Mouse (Mus musculus) midbrain, embryonic 16.5 days (tissue): Measurements from ENCODE around the gene Bbof1. TPM values are rescaled to one million over a fixed set of nuclear protein-coding genes. Genes with fewer than 3 reads are reported as not detected.
A peak's percentile ranks its signal among the peaks of the same experiment; 100 is the strongest.

Experiments used
- ATAC-seq: fragments of 200-750 bp; cut with Nextera tagmentation; 2 replicates; pipeline ENCODE4 v1.8.0; 2017; ENCODE audit warnings: moderate TSS enrichment
- H3K27ac ChIP-seq: fragments of 300-500 bp; sonication (generic); 2 replicates; pipeline ENCODE4 v1.5.1; 2014; ENCODE audit warnings: mild to moderate bottlenecking, low read length, mixed read lengths
- H3K27me3 ChIP-seq: fragments of 300-500 bp; sonication (generic); 2 replicates; pipeline ENCODE4 v1.6.1; 2014; ENCODE audit warnings: low read depth, low read length, mixed read lengths; ENCODE audit not compliant: control insufficient read depth, insufficient read depth
- H3K36me3 ChIP-seq: fragments of 300-500 bp; sonication (generic); 2 replicates; pipeline ENCODE4 v1.6.1; 2014; ENCODE audit warnings: mild to moderate bottlenecking, low read length, moderate library complexity, mixed read lengths; ENCODE audit not compliant: control insufficient read depth, insufficient read depth
- H3K4me1 ChIP-seq: fragments of 300-500 bp; sonication (generic); 2 replicates; pipeline ENCODE4 v1.6.1; 2014; ENCODE audit warnings: mild to moderate bottlenecking, low read length, mixed read lengths; ENCODE audit not compliant: control insufficient read depth, insufficient read depth
- H3K4me2 ChIP-seq: fragments of 300-500 bp; sonication (generic); 2 replicates; pipeline ENCODE4 v1.6.1; 2014; ENCODE audit warnings: mild to moderate bottlenecking, low read length, mixed read lengths
- H3K4me3 ChIP-seq: fragments of 300-500 bp; sonication (generic); 2 replicates; pipeline ENCODE4 v1.5.1; 2014; ENCODE audit warnings: low read depth, mild to moderate bottlenecking, low read length, moderate library complexity, mixed read lengths
- H3K9ac ChIP-seq: fragments of 300-500 bp; sonication (generic); 2 replicates; pipeline ENCODE4 v1.6.1; 2014; ENCODE audit warnings: low read depth, low read length, mixed read lengths
- H3K9me3 ChIP-seq: fragments of 300-500 bp; sonication (generic); replicated peaks from 2 replicates; pipeline ENCODE4 v1.6.1; 2014; ENCODE audit warnings: mild to moderate bottlenecking, low read length, mixed read lengths; ENCODE audit not compliant: control insufficient read depth, poor library complexity, severe bottlenecking
- WGBS: fragments of 180-500 bp; shearing (Covaris S2); extraction: QIAGEN DNeasy Blood & Tissue Kit; methylation state at CpG from one replicate; pipeline ENCODE4 v1.1.7; 2014; 5-methylcytosine and 5-hydroxymethylcytosine counted together
- polyA plus RNA-seq: library from polyadenylated mRNA; unstranded; fragments of >200 nt; fragmentation: Nextera tagmentation; extraction: Ambion mirVana; gene quantifications from 2 replicates; pipeline ENCODE4 v1.2.1, GENCODE M21; 2015

The Bbof1 gene
- polyA plus RNA-seq = 4.6 and 4.7 TPM in 2 replicates

DNA sequence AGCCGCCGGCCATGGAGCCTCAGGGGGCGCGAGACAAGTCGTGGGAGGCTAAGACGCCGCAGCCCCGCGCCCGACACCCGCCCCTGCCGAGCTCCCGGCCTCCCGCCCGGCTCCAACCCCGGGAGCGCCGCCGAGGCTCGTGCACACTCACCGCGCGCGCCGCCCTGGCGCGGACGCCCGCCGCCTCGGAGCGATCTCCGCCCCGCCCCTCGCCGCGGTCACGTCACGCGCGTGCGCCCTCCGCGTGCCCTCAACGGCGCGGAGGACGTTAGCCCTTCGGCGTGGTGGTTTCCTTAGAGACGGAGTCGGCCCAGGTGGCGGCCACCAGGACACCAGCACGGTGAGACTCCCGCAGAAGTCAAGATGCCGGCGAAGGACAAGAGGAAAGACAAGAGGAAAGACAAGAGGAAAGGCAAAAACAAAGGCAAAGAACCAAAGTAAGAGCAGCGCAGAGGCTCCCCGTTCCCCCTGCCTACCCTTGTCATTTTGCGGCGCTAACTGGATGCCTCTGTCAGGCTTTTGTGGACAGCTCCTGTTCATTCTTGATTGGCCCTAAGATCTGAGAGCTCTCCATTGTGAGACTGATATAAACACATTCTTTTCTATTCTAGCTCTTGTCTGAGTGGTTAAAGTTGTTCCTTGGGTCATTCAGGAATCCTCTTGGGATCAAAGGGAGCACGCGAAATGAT lies at the start of gene Bbof1, which contains the start of gene Entpd5:
TSS of gene Bbof1 (plus strand) at position 253 of the 689 bp plus-strand sequence.
TSS of gene Entpd5 (minus strand) at position 211 of the 689 bp plus-strand sequence.
- Histone ChIP-seq H3K27ac (peak within 1 kb of the TSS; percentile 94), H3K9me3 (no peaks in the 10 kb centered on the region), H3K4me1 (peaks cover 8% of the 10 kb centered on the region; the same call in 1 of the 2 replicates), H3K4me3 (peak within 1 kb of the TSS; percentile 83), H3K9ac (peak within 1 kb of the TSS; percentile 88), H3K4me2 (peak within 1 kb of the TSS; percentile 87), H3K27me3 (no peaks in the 10 kb centered on the region), H3K36me3 (no peaks in the 10 kb centered on the region)
- 1% methylated on average over 34 of the region's 63 CpGs for WGBS
- ATAC-seq = peak; percentile 93

DNA sequence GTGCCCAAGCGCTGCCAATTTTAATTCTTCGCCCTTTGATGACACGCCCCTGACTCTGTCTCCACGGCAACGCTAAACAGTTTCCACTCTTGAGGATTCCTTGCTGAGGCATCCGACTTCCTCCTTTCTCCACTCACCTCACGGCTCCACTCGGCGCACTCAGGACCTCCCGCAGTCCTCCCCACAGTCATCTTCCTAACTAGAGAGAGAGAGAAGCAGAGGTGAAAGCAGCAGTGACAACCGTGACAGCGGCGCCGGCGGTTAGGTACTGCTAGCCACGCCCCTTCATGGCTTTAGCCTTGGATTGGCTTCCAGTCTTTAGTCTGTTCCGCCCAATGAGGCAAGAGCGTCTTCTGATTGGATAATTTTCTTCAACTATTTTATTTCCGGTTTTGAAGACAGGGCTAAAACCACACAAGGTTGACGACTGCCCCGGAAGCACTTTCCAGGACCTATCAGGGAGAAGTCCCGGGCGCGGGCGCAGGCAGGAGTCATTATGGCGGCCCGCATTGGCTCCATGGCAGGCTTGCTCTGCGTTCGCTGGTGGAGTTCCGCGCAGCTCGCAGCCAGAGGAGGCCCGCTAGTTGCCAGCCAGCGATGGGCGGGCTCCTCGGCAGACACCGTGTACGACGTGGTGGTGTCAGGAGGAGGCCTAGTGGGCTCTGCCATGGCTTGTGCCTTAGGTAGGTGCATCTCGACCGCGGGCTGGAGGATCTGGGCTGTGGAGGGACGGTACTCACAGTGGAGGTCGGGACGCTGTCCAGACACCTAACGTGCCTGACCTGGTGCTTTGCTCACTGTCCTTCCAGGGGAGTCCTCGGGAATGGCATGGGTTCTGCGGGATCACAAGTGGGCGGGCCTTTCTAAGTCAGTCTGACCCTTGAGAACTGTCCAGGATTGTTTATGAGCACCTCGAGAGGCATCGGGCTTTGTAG lies 47.0 kb upstream of the Bbof1 start, which contains the start of the genes Coq6 and Fam161b:
TSS of gene Coq6 (plus strand) at position 103 of the 935 bp plus-strand sequence.
TSS of gene Fam161b (minus strand) at position 279 of the 935 bp plus-strand sequence.
- under 1% methylated on average over 51 of the region's 51 CpGs for WGBS
- Histone ChIP-seq H3K9ac (peak within 1 kb of the TSS; percentile 95), H3K4me1 (peaks cover 22% of the 10 kb centered on the region), H3K27ac (peak within 1 kb of the TSS; percentile 80), H3K4me3 (peak within 1 kb of the TSS; percentile 99), H3K9me3 (no peaks in the 10 kb centered on the region), H3K27me3 (no peaks in the 10 kb centered on the region), H3K4me2 (peak within 1 kb of the TSS; percentile 91), H3K36me3 (peaks cover 4% of the 10 kb centered on the region)
- ATAC-seq = peak; percentile 99

DNA sequence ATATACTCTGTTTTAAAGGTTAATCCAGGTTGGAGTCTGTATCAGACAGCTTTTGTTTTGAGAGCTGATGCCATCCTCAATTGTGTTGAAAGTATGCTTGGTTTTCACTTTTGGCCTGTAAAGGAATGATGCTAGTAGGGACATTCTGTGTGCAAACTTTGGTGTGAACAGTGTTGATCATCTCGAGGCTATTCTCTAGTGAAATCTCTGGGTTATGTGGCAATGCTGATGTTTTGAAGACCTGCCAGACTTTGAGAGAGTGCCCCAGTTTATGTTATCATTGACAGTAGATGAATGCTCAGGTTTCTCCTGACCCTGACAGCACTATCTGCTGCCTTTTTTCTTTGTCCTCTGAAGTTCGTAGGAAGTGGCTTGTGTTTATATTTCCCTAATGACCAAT lies 46.0 kb upstream of the Bbof1 start:
- Histone ChIP-seq H3K27ac (no peak overlapping the region), H3K36me3 (no peaks in the 10 kb centered on the region), H3K27me3 (no peaks in the 10 kb centered on the region), H3K9me3 (no peaks in the 10 kb centered on the region), H3K4me3 (peak overlapping the region; percentile 99), H3K9ac (no peak overlapping the region), H3K4me2 (peak overlapping the region; percentile 91), H3K4me1 (peaks cover 22% of the 10 kb centered on the region)
- ATAC-seq = no peak
- 79% methylated on average over 2 of the region's 2 CpGs for WGBS

- H3K4me1 ChIP-seq = peaks cover 22% of the 10 kb centered on the region
- H3K9me3 ChIP-seq = no peaks in the 10 kb centered on the region
- H3K27ac ChIP-seq = no peak overlapping the region
- ATAC-seq = no peak
- no peak overlapping the region for H3K4me3 ChIP-seq
- no peak overlapping the region for H3K4me2 ChIP-seq
- peaks cover 7% of the 10 kb centered on the region; the same call in 1 of the 2 replicates for H3K36me3 ChIP-seq
- no peak overlapping the region for H3K9ac ChIP-seq
- H3K27me3 ChIP-seq = no peaks in the 10 kb centered on the region
- WGBS = 88% methylated on average over 9 of the region's 9 CpGs
Measured at GRCm38 (mm10) chr12:84364291-84364690, 44.6 kb upstream of the Bbof1 start.

DNA sequence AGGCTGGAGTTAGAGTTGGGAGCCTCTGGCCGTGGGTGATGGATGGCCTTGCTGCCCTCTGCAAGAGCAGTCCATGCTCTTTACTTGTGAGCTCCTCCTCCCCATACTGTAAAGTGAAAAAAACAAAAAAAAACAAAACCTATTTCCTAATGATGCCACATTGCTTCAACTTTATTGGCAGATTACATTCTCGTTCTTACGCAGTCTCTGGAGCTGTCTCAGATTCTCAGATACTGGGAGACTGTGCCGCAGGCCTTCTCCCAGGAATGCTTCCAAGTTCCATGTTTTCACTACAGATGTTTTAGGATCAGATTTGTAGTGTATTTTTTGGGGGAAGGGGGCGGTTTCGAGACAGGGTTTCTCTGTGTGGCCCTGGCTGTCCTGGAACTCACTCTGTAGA lies 43.7 kb upstream of the Bbof1 start:
- 97% methylated on average over 6 of the region's 6 CpGs for WGBS
- H3K9ac ChIP-seq = no peak overlapping the region
- no peak overlapping the region for H3K27ac ChIP-seq
- peaks cover 22% of the 10 kb centered on the region for H3K4me1 ChIP-seq
- no peaks in the 10 kb centered on the region for H3K27me3 ChIP-seq
- H3K4me2 ChIP-seq = no peak overlapping the region
- no peak overlapping the region for H3K4me3 ChIP-seq
- peaks cover 10% of the 10 kb centered on the region for H3K36me3 ChIP-seq
- H3K9me3 ChIP-seq = no peaks in the 10 kb centered on the region
- no peak for ATAC-seq

DNA sequence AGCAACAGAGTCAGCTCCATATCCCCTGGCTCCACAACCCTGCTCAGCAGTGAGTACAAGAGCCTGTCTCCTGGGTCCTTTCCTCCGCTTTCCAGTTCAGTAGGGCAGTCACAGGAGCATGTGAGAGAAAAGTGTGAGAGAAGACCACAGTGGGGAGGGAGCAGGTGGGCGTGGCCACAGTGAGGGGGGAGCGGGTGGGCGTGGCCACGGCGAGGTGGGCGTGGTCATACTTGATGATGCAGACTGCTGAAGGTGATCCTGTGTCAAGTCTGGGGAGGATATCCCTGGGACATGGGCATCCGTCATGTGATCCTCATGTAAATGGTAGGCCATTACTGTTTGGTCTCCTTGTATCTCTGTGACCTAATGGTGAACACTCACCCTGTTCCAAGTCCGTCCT lies 41.9 kb upstream of the Bbof1 start:
- H3K36me3 ChIP-seq = peaks cover 27% of the 10 kb centered on the region
- no peak overlapping the region for H3K27ac ChIP-seq
- no peak overlapping the region for H3K9ac ChIP-seq
- ATAC-seq = no peak
- peaks cover 14% of the 10 kb centered on the region for H3K4me1 ChIP-seq
- no peaks in the 10 kb centered on the region for H3K27me3 ChIP-seq
- 73% methylated on average over 9 of the region's 9 CpGs for WGBS
- no peak overlapping the region for H3K4me2 ChIP-seq
- H3K4me3 ChIP-seq = no peak overlapping the region
- H3K9me3 ChIP-seq = no peaks in the 10 kb centered on the region

- Histone ChIP-seq H3K4me3 (no peak overlapping the region), H3K4me1 (no peaks in the 10 kb centered on the region), H3K9ac (no peak overlapping the region), H3K4me2 (no peak overlapping the region), H3K36me3 (peaks cover 37% of the 10 kb centered on the region), H3K9me3 (no peaks in the 10 kb centered on the region), H3K27ac (no peak overlapping the region), H3K27me3 (no peaks in the 10 kb centered on the region)
- no peak for ATAC-seq
- WGBS = 93% methylated on average over 5 of the region's 5 CpGs
Measured at GRCm38 (mm10) chr12:84371647-84372046, 37.2 kb upstream of the Bbof1 start.

DNA sequence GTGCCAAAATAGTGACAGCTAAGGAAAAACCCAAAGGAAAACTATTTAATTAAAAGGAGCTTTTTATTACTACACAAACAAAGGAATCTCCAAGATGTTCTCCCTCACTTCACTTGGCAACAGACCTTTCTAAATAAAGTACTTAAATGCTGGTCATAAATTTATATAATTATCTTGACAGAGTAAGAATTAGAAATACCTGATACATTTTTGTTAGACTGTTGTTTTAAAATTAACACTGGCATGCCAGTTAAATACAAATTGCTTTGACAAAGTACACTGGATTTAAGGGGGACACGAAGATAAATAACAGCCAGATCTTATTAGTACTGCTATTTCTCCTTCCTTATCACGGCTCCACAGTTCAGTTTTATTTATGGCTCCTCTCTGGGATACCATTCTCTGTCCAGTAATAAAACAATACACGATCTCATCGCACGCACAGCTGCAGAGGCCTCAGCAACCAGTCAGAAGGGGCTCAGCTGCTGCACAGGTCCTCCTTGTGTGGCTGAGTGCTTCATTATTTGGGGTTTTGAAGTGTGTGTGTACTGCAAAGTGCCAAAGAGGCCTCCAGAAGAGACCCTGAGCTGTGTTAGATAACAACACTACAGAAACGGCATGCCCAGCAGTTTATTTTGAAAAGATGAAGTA lies 34.9 kb upstream of the Bbof1 start:
- WGBS = 82% methylated on average over 6 of the region's 6 CpGs
- Histone ChIP-seq H3K4me3 (no peak overlapping the region), H3K9ac (no peak overlapping the region), H3K27me3 (no peaks in the 10 kb centered on the region), H3K27ac (no peak overlapping the region), H3K9me3 (no peaks in the 10 kb centered on the region), H3K4me1 (no peaks in the 10 kb centered on the region), H3K4me2 (no peak overlapping the region), H3K36me3 (peaks cover 36% of the 10 kb centered on the region)
- no peak for ATAC-seq
